Mouse (Mus musculus): ENCODE data around the gene Cfl2. TPM values are rescaled to one million over a fixed set of nuclear protein-coding genes. Genes with fewer than 3 reads are reported as not detected.

Cfl2 gene
- polyA plus RNA-seq, 1 experiment from 2014 or later, result 521 TPM

DNA sequence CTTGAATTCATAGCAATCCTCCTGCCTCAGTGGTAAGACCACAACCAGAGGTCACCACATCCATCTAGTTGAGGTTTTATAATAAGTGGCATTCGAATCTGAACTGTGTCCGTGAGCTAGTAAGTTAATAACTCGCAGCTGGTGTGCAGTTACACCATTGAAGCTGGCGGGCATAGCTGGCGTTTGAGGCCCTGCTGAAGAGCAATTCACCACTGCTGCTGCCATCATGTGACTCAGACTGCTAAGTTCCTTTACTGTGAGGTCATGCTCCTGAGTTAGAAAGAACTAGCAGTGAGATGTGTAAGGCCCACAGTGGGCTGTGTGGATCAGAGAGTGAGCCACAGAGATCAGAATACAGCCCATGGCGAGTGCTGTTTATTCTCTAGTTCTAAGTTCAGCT is 12.0 kb upstream of the Cfl2 start:
- no peak overlapping the region for H3K4me3 ChIP-seq (ENCODE audit: low read length)
- H3K4me2 ChIP-seq (ENCODE audit: low read depth, low read length), result no peak overlapping the region
- ATAC-seq (replicated peaks; ENCODE audit: extremely low read depth, insufficient read depth, low FRiP score), result peak; percentile 92
- peaks cover 3% of the 10 kb centered on the region; the same call in 1 of the 2 replicates for H3K4me1 ChIP-seq (ENCODE audit: control insufficient read depth, insufficient read depth, low read length)
- H3K27ac ChIP-seq (ENCODE audit: low read length), result peak overlapping the region; percentile 91
- H3K36me3 ChIP-seq (ENCODE audit: control insufficient read depth, insufficient read depth), result no peaks in the 10 kb centered on the region
- no peaks in the 10 kb centered on the region for H3K27me3 ChIP-seq (ENCODE audit: control insufficient read depth, insufficient read depth, low read length)
- 0 out of 2 replicates have a peak overlapping the region, but pooled peaks have one; percentile 45 for H3K9ac ChIP-seq (ENCODE audit: low read length)
- WGBS, result 37% methylated on average over 6 of the region's 6 CpGs
- H3K9me3 ChIP-seq (replicated peaks; ENCODE audit: control insufficient read depth, low read length), result no peaks in the 10 kb centered on the region

DNA sequence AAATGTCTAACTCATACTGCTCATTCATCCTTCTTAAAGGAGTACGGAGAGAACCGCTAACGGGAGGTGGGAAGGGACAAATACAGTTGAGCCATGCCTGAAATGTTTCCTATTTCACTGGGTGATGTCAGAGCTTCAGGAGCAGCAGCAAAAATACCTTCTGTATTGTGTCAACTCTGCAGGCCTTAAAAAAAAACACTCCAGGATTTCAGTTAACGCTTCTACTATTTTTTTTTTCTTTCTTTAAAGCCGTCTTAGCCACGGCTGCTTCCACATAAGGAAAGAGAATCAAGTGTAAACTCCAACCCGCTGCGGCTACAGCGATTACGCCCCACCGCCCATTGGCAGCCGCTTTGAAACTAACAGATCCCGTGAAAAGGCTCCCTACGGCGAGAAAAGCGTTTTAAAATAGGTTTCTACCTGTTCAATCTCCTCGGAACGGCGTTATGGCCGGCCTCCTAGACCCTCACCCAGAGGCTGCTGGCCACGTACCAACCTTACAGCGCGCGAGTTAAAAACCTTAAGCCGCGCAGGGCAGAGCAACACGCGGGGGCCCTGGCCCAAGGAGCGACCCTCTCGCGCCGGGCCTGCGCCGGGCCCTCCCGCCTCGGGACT is 579 bp downstream of the Cfl2 start:
- Histone ChIP-seq H3K4me3 (ENCODE audit: low read length) (peak overlapping the region; percentile 86), H3K36me3 (ENCODE audit: control insufficient read depth, insufficient read depth) (peaks cover 19% of the 10 kb centered on the region), H3K9ac (ENCODE audit: low read length) (peak overlapping the region; percentile 98), H3K27me3 (ENCODE audit: control insufficient read depth, insufficient read depth, low read length) (no peaks in the 10 kb centered on the region), H3K27ac (ENCODE audit: low read length) (peak overlapping the region; percentile 99), H3K4me2 (ENCODE audit: low read depth, low read length) (peak overlapping the region; percentile 65), H3K9me3 (replicated peaks; ENCODE audit: control insufficient read depth, low read length) (peaks cover 2% of the 10 kb centered on the region), H3K4me1 (ENCODE audit: control insufficient read depth, insufficient read depth, low read length) (peaks cover 19% of the 10 kb centered on the region)
- no peak for ATAC-seq (replicated peaks; ENCODE audit: extremely low read depth, insufficient read depth, low FRiP score)
- WGBS, result under 1% methylated on average over 36 of the region's 36 CpGs

DNA sequence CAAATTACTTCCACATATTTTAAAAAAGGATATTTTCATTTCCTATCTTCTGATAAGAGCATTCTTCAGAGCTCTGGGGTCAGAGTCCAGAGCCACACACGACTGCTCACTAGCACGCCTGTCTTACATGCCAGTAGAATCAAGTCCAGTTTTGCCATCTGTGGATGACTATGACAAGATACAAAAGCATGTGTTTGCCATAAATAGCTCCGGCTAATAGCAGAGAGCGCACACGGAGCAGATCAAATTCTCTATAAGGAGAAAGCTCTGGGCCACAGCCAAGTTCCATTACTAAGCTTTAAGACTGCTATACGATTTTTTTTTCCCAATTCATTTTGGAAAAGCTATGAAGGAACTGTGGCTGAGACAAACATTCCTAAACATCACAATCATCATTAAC is 3.1 kb downstream of the Cfl2 start:
- Histone ChIP-seq H3K27ac (ENCODE audit: low read length) (peak overlapping the region; percentile 78), H3K4me2 (ENCODE audit: low read depth, low read length) (peak overlapping the region; percentile 54), H3K36me3 (ENCODE audit: control insufficient read depth, insufficient read depth) (peaks cover 22% of the 10 kb centered on the region), H3K9me3 (replicated peaks; ENCODE audit: control insufficient read depth, low read length) (no peaks in the 10 kb centered on the region), H3K4me1 (ENCODE audit: control insufficient read depth, insufficient read depth, low read length) (peaks cover 23% of the 10 kb centered on the region), H3K9ac (ENCODE audit: low read length) (peak overlapping the region; percentile 36; the same call in 1 of the 2 replicates), H3K4me3 (ENCODE audit: low read length) (peak overlapping the region; percentile 30; the same call in 1 of the 2 replicates), H3K27me3 (ENCODE audit: control insufficient read depth, insufficient read depth, low read length) (no peaks in the 10 kb centered on the region)
- 20% methylated on average over 6 of the region's 6 CpGs for WGBS
- ATAC-seq (replicated peaks; ENCODE audit: extremely low read depth, insufficient read depth, low FRiP score), result no peak

DNA sequence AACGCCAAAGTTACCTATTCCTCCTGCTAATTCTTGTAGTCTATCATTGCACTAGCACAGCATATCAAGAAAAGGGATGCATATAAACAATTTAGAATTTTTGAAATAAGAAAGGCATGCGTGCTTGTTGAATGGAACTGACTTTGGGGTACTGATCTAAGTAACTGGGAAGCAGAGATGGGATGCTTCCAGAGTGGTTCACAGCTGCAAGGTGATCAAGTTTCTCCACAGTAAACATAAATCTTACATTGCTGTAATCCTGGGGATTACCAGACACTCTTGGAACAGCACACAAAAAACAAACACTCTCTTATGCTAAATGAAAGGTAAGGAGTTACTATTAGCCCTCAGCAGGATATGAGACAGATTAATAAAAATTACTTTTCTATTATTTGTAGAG is 12.1 kb downstream of the Cfl2 start:
- WGBS, result 68% methylated on average over 2 of the region's 2 CpGs
- H3K4me2 ChIP-seq (ENCODE audit: low read depth, low read length), result no peak overlapping the region
- H3K4me1 ChIP-seq (ENCODE audit: control insufficient read depth, insufficient read depth, low read length), result peaks cover 5% of the 10 kb centered on the region; the same call in 1 of the 2 replicates
- no peaks in the 10 kb centered on the region for H3K9me3 ChIP-seq (replicated peaks; ENCODE audit: control insufficient read depth, low read length)
- H3K4me3 ChIP-seq (ENCODE audit: low read length), result no peak overlapping the region
- H3K27me3 ChIP-seq (ENCODE audit: control insufficient read depth, insufficient read depth, low read length), result no peaks in the 10 kb centered on the region
- H3K36me3 ChIP-seq (ENCODE audit: control insufficient read depth, insufficient read depth), result no peaks in the 10 kb centered on the region; the same call in 1 of the 2 replicates
- no peak for ATAC-seq (replicated peaks; ENCODE audit: extremely low read depth, insufficient read depth, low FRiP score)
- H3K9ac ChIP-seq (ENCODE audit: low read length), result no peak overlapping the region
- peak overlapping the region; percentile 40 for H3K27ac ChIP-seq (ENCODE audit: low read length)

DNA sequence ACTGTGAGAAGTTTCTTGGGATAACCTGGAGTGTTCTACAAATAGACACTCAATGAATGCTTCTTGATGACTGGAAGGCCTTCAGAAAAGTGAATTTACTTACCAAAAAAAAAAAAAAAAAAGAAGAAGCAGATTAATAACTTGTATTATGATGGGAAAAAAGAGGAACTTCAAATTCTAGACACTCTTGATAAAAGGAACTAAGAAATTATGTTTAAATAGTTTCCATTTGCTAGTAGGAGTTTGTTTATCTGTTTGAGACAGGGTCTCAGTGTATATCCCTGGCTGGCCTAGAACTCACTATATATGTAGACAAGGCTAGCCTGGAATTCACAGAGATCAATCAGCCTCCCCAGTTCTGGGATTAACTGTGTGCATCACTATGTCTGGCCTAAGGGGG is 18.3 kb downstream of the Cfl2 start:
- Histone ChIP-seq H3K36me3 (ENCODE audit: control insufficient read depth, insufficient read depth) (no peaks in the 10 kb centered on the region), H3K9ac (ENCODE audit: low read length) (no peak overlapping the region), H3K4me3 (ENCODE audit: low read length) (no peak overlapping the region), H3K4me1 (ENCODE audit: control insufficient read depth, insufficient read depth, low read length) (no peaks in the 10 kb centered on the region), H3K9me3 (replicated peaks; ENCODE audit: control insufficient read depth, low read length) (no peaks in the 10 kb centered on the region), H3K27me3 (ENCODE audit: control insufficient read depth, insufficient read depth, low read length) (no peaks in the 10 kb centered on the region), H3K4me2 (ENCODE audit: low read depth, low read length) (no peak overlapping the region), H3K27ac (ENCODE audit: low read length) (no peak overlapping the region)
- ATAC-seq (replicated peaks; ENCODE audit: extremely low read depth, insufficient read depth, low FRiP score), result no peak

DNA sequence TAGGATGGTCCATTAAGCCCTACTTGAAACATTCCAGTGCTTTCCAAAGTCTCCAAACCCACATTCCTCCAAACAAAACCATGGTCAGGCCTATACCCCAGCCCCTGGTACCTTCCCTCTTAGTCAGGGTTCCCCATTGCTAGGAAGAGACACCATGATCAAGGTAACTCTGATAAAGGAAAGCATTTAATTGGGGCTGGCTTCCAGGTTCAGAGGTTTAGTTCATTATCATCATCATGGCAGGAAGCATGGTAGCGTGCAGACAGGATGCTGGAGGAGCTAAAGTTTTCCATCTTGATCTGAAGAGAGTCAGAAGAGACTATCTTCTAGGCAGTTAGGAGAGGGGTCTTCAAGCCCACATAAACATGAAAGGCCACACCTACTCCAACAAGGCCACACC is 21.1 kb downstream of the Cfl2 start:
- H3K9ac ChIP-seq (ENCODE audit: low read length), result no peak overlapping the region
- H3K27me3 ChIP-seq (ENCODE audit: control insufficient read depth, insufficient read depth, low read length), result no peaks in the 10 kb centered on the region
- H3K9me3 ChIP-seq (replicated peaks; ENCODE audit: control insufficient read depth, low read length), result no peaks in the 10 kb centered on the region
- H3K36me3 ChIP-seq (ENCODE audit: control insufficient read depth, insufficient read depth), result no peaks in the 10 kb centered on the region
- H3K4me1 ChIP-seq (ENCODE audit: control insufficient read depth, insufficient read depth, low read length), result peaks cover 2% of the 10 kb centered on the region; the same call in 1 of the 2 replicates
- H3K27ac ChIP-seq (ENCODE audit: low read length), result no peak overlapping the region
- no peak for ATAC-seq (replicated peaks; ENCODE audit: extremely low read depth, insufficient read depth, low FRiP score)
- WGBS, result 88% methylated on average over 1 of the region's 1 CpGs
- H3K4me3 ChIP-seq (ENCODE audit: low read length), result no peak overlapping the region
- H3K4me2 ChIP-seq (ENCODE audit: low read depth, low read length), result no peak overlapping the region

DNA sequence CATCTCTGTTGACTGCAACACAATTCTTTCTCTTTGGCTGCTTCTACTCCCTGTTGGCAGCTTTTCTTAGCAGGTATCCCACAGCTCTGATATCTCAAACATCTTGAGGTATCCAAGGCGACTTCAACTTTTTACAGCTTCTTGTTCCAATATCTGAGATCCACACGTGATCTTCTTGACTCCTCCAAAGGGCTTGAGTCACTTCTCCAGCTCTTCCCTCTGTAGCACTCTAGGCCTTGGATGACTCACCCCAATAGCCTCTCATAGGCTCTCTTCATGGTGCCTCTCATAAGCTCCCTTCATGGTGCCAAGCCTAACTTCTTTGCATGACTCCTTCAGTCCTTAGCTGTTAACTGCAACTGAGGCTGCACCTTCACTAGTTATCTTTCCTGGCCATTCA is 22.9 kb downstream of the Cfl2 start:
- Histone ChIP-seq H3K9ac (ENCODE audit: low read length) (no peak overlapping the region), H3K27me3 (ENCODE audit: control insufficient read depth, insufficient read depth, low read length) (no peaks in the 10 kb centered on the region), H3K4me3 (ENCODE audit: low read length) (no peak overlapping the region), H3K9me3 (replicated peaks; ENCODE audit: control insufficient read depth, low read length) (no peaks in the 10 kb centered on the region), H3K4me2 (ENCODE audit: low read depth, low read length) (no peak overlapping the region), H3K36me3 (ENCODE audit: control insufficient read depth, insufficient read depth) (no peaks in the 10 kb centered on the region), H3K4me1 (ENCODE audit: control insufficient read depth, insufficient read depth, low read length) (peaks cover 17% of the 10 kb centered on the region), H3K27ac (ENCODE audit: low read length) (no peak overlapping the region)
- ATAC-seq (replicated peaks; ENCODE audit: extremely low read depth, insufficient read depth, low FRiP score), result no peak
- WGBS, result 69% methylated on average over 2 of the region's 2 CpGs

DNA sequence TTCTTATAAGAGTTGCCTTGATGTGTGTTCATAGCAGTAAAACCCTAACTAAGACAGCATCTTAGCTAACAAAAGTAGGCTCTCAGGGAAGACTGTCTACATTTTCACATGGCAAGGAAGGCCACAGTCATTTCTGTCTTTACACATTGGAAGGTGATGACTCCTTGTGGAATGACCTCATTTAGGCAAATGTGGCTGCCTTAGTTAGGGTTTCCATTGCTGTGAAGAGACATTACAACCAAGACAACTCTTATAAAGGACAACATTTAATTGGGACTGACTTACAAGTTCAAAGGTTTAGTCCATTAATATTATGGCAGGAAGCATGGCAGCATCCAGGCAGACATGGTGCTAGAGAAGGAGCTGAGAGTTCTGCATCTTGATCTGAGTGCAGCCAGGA is 23.7 kb downstream of the Cfl2 start:
- ATAC-seq (replicated peaks; ENCODE audit: extremely low read depth, insufficient read depth, low FRiP score), result no peak
- H3K27me3 ChIP-seq (ENCODE audit: control insufficient read depth, insufficient read depth, low read length), result no peaks in the 10 kb centered on the region
- H3K4me1 ChIP-seq (ENCODE audit: control insufficient read depth, insufficient read depth, low read length), result peaks cover 22% of the 10 kb centered on the region
- H3K27ac ChIP-seq (ENCODE audit: low read length), result no peak overlapping the region
- H3K36me3 ChIP-seq (ENCODE audit: control insufficient read depth, insufficient read depth), result no peaks in the 10 kb centered on the region
- no peak overlapping the region for H3K9ac ChIP-seq (ENCODE audit: low read length)
- H3K4me2 ChIP-seq (ENCODE audit: low read depth, low read length), result no peak overlapping the region
- H3K9me3 ChIP-seq (replicated peaks; ENCODE audit: control insufficient read depth, low read length), result no peaks in the 10 kb centered on the region
- H3K4me3 ChIP-seq (ENCODE audit: low read length), result no peak overlapping the region

DNA sequence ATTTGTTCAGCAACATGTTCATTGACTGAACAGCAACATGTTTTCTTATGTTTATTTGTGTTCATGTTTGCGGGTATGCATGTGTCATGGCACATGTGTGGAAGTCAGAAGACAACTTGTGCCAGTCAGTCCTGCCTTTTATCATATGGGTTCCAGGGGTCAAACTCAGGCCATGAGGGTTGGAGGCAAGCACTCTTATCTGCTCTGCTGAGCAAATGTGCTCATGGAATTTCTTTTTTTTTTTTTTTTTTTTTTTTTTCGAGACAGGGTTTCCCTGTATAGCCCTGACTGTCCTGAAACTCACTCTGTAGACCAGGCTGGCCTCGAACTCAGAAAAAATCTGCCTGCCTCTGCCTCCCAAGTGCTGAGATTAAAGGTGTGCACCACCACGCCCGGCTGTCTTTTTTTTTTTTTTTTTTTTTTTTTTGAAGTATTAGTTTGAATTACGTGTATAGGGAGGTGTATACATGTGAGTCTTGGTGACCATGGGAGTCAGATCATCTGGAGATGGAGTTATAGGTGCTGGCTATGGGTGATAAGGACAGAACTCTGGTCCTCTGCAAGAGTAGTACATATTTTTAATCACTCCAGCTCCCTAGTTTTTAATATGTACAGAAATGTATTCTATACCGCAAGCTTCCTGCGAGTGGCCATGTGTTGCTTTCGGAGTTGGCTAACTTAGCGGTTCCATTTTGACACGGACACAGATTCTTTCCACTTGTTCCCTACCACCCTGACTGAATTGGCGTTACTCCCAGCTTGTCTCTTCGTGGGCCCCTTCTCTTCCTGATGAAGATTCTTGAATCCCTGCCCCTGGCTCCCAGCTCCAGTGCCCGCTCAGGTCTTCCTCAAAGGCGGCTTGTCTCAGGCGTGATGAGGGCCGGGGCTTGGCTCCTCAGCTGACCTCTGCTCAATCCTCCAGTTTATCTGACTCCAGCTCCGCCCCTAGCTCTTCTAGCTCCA is 26.8 kb downstream of the Cfl2 start:
- H3K9ac ChIP-seq (ENCODE audit: low read length), result no peak overlapping the region
- WGBS, result 45% methylated on average over 18 of the region's 18 CpGs
- H3K9me3 ChIP-seq (replicated peaks; ENCODE audit: control insufficient read depth, low read length), result no peaks in the 10 kb centered on the region
- no peak overlapping the region for H3K4me3 ChIP-seq (ENCODE audit: low read length)
- peak overlapping the region; percentile 89 for H3K27ac ChIP-seq (ENCODE audit: low read length)
- H3K4me1 ChIP-seq (ENCODE audit: control insufficient read depth, insufficient read depth, low read length), result peaks cover 25% of the 10 kb centered on the region
- no peak for ATAC-seq (replicated peaks; ENCODE audit: extremely low read depth, insufficient read depth, low FRiP score)
- H3K36me3 ChIP-seq (ENCODE audit: control insufficient read depth, insufficient read depth), result no peaks in the 10 kb centered on the region
- H3K27me3 ChIP-seq (ENCODE audit: control insufficient read depth, insufficient read depth, low read length), result no peaks in the 10 kb centered on the region
- peak overlapping the region; percentile 29 for H3K4me2 ChIP-seq (ENCODE audit: low read depth, low read length)

Data from heart, embryonic 16.5 days (tissue).